Mouse (Mus musculus) small intestine, adult 2 months (tissue): ENCODE results near the gene Usp7.

ENCODE experiments used
- CTCF ChIP-seq: fragments of 200-500 bp; IDR thresholded peaks from 2 replicates; pipeline ENCODE4 v1.5.1; 2012; ENCODE audit warnings: low read depth, mild to moderate bottlenecking, control low read depth, inconsistent platforms, low read length, moderate library complexity, mixed read lengths; ENCODE audit not compliant: insufficient replicate concordance, insufficient read length; ENCODE audit errors: extremely low read depth
- POLR2A ChIP-seq: fragments of 200-500 bp; IDR thresholded peaks from 2 replicates; pipeline ENCODE4 v1.6.1; 2012; ENCODE audit warnings: low read depth, mild to moderate bottlenecking, control low read depth, inconsistent platforms, low read length, moderate library complexity

DNA sequence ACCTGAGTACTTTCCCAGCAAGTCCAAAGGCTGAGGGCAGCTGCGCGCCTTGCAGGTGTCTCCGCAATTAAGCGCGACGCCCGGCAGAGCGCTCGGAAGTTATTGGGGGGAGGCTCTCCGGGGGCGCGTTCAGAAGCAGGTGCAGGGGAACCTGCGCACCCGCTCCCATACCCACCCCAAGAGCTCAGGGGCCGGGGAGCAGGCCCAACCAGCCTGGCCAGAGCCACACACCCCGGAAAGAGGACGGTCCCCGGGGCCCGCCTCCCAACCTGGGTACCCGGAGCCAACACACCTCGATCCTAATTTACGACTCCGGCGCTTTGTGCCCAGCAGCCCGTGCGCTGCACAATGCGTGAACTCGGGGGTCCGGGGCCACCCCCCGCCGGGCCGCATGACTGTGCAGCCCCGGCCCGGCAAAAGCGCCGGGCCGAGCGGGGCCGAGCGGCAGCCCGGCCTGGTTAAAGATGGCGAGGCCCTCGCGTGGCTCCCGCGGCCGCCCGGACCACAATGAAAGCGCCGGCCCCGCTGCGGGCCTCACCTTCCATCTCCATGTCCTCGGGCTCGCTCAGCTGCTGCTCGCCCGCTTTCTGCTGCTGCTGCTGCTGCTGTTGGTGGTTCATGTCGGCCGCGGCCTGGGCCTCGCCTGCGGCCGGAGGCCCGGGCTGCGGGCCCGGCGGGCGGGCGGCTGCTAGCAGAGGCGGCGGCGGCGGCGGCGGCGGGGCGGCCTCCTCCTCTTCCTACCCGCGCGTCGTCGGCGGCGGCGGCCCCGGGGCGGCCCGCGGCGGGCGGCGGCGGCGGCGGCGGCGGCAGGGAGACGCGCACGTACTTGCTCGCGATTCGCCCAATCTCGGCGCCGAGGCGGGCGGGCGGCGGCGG is 54.2 kb downstream of the Usp7 start:
- TF ChIP-seq POLR2A (peak; percentile 57; the same call in 1 of the 2 replicates), CTCF (no peak)
